Mouse (Mus musculus) E14TG2a.4 (cell line): ENCODE measurements around the gene Rcan3.

Experiments used
- CTCF ChIP-seq: conservative IDR thresholded peaks from 2 replicates; pipeline ENCODE4 v1.5.1; 2014; ENCODE audit warnings: low read length
- NANOG ChIP-seq: IDR thresholded peaks from 2 replicates; pipeline ENCODE4 v1.6.1; 2014; ENCODE audit warnings: borderline replicate concordance, low read length, mixed read lengths
- POU5F1 ChIP-seq: IDR thresholded peaks from 2 replicates; pipeline ENCODE4 v1.6.1; 2014; ENCODE audit warnings: low read length, borderline replicate concordance

DNA sequence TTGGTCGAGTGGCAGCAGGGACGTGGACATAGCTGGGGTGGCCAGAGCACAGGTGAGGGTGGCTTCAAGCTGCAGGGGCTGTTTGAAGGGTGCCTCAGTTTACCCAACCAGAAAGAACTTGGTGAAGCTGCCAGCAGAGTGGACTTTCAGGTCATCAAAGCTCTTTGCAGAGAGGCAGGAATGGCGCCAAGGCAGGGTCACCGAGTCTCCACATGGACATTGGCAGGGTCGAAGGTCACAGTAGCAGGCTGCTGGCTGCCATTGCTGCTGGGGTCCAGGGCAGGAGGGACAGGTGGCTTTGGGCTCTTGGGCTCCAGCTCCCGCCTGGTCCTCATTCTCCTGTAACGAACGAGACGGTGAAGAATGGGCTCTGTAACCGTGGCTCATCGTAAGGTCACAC is 63.3 kb downstream of the Rcan3 start:
- no peak for TF ChIP-seq CTCF
- no peak for TF ChIP-seq NANOG
- TF ChIP-seq POU5F1 = no peak
